Mouse (Mus musculus) bone marrow macrophage, adult 2 months (primary cell): ENCODE measurements around the gene Oprm1.

ENCODE experiments used
- CTCF ChIP-seq: IDR thresholded peaks from 2 replicates; pipeline ENCODE4 v1.5.1; 2012; ENCODE audit warnings: low read depth, mild to moderate bottlenecking, low read length, moderate library complexity
- POLR2A ChIP-seq: IDR thresholded peaks from 2 replicates; pipeline ENCODE4 v1.6.1; 2012; ENCODE audit warnings: mild to moderate bottlenecking, low read depth, low read length, borderline replicate concordance

DNA sequence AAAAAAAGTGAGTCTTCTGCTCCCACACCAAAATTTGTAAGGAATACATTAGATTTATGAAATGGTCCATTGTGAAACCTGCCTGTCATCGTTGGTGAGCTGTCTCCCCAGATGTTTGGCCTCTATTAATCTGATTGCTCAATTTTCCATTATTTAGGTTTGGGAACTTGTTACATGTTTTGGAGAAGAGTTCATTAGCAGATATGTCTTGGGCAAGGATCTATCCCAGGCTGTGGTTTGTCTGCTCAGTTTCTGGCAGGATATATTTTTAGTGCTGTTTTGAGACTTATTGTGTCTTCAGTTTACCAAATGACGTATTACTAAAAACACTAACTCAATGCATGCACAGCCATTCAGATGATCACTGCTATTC lies 289.6 kb downstream of the Oprm1 start:
- TF ChIP-seq POLR2A: no peak
- no peak for TF ChIP-seq CTCF
